ENCODE assay signal across 17 mouse cellular contexts in genomic region chr16:21281958-21282730, GRCm38 (mm10).
DNase-seq lines count a peak whose midpoint lies in the region; ATAC-seq lines count a peak whose summit lies in the region.
"Had no signal": no experiment of that assay in that cellular context is flagged by ENCODE, and none has a peak within 500 bp of the region (broad histone marks: within the 10 kb centered on the region; RNA-seq: fewer than 3 reads in every experiment).

No protein-coding gene starts in this region.

- H3K27me3 ChIP-seq in heart, embryonic 13.5 days (replicated peaks), result peaks cover 20% of the 10 kb centered on the region
- H3K27me3 ChIP-seq in intestine, embryonic 14.5 days (replicated peaks; ENCODE audit: control insufficient read depth, insufficient read depth, low read length), result no peaks in the 10 kb centered on the region
- H3K27me3 ChIP-seq in liver, embryonic 12.5 days (replicated peaks), result peaks cover 13% of the 10 kb centered on the region
- H3K27me3 ChIP-seq: embryonic facial prominence, embryonic 15.5 days had no signal

- H3K4me1 ChIP-seq in heart, embryonic 13.5 days, result peaks cover 44% of the 10 kb centered on the region
- H3K4me1 ChIP-seq in intestine, embryonic 14.5 days (replicated peaks; ENCODE audit: control insufficient read depth, insufficient read depth, low read length), result peaks cover 15% of the 10 kb centered on the region
- H3K4me1 ChIP-seq in liver, embryonic 12.5 days, result peaks cover 6% of the 10 kb centered on the region; the same call in 1 of the 2 replicates

- no peak for DNase-seq in heart, adult 11 months
- peak; percentile 26 for DNase-seq in MEL-GATA-1-ER (ENCODE audit: extremely low read depth, low read depth)
- DNase-seq in intestine, embryonic 14.5 days (ENCODE audit: low spot score), result no peak
- no peak for DNase-seq in gastrocnemius, adult 8-10 months (ENCODE audit: low spot score in 2 of 2)
- DNase-seq in urinary bladder, adult 18-20 months (ENCODE audit: low spot score in 2 of 2), result no peak
- DNase-seq: adrenal gland, postnatal 36 days; cerebellum, postnatal 36 days; gastrocnemius, postnatal 25 days; kidney, postnatal 10 days; layer of hippocampus, adult 9-11 months; liver, postnatal 0 days had no signal

- H3K4me3 ChIP-seq in heart, embryonic 13.5 days, result no peak overlapping the region
- H3K4me3 ChIP-seq in intestine, embryonic 14.5 days (ENCODE audit: low read depth, low read length), result no peak overlapping the region
- H3K4me3 ChIP-seq in liver, embryonic 12.5 days, result no peak overlapping the region
- H3K4me3 ChIP-seq: embryonic facial prominence, embryonic 15.5 days; forebrain, embryonic 12.5 days had no signal

- H3K27ac ChIP-seq in heart, embryonic 13.5 days (replicated peaks), result no peak overlapping the region
- H3K27ac ChIP-seq in intestine, embryonic 14.5 days (ENCODE audit: low read depth), result no peak overlapping the region
- H3K27ac ChIP-seq in liver, embryonic 12.5 days, result no peak overlapping the region
- H3K27ac ChIP-seq: embryonic facial prominence, embryonic 15.5 days; forebrain, embryonic 12.5 days had no signal

- WGBS in heart, embryonic 13.5 days, result 16% methylated on average over 13 of the region's 20 CpGs
- WGBS in intestine, embryonic 14.5 days, result 16% methylated on average over 14 of the region's 20 CpGs
- 22% methylated on average over 13 of the region's 20 CpGs for WGBS in liver, embryonic 12.5 days (ENCODE audit: insufficient replicate concordance)

- no peaks in the 10 kb centered on the region for H3K9me3 ChIP-seq in heart, embryonic 13.5 days
- H3K9me3 ChIP-seq in intestine, embryonic 14.5 days (ENCODE audit: control insufficient read depth, low read length), result peaks cover 3% of the 10 kb centered on the region; the same call in 1 of the 2 replicates
- no peaks in the 10 kb centered on the region for H3K9me3 ChIP-seq in liver, embryonic 12.5 days (replicated peaks)
- H3K9me3 ChIP-seq: embryonic facial prominence, embryonic 15.5 days; forebrain, embryonic 12.5 days; G1E had no signal

- 0 out of 2 replicates have a peak overlapping the region, but pooled peaks have one; percentile 24 for H3K9ac ChIP-seq in heart, embryonic 13.5 days
- H3K9ac ChIP-seq in intestine, embryonic 14.5 days (ENCODE audit: low read length), result no peak overlapping the region
- H3K9ac ChIP-seq in liver, embryonic 12.5 days, result no peak overlapping the region
- H3K9ac ChIP-seq: embryonic facial prominence, embryonic 15.5 days; forebrain, embryonic 12.5 days; liver, postnatal 0 days had no signal

- no peaks in the 10 kb centered on the region for H3K36me3 ChIP-seq in heart, embryonic 13.5 days
- no peaks in the 10 kb centered on the region for H3K36me3 ChIP-seq in intestine, embryonic 14.5 days (ENCODE audit: control insufficient read depth, insufficient read depth, low read length)
- H3K36me3 ChIP-seq in liver, embryonic 12.5 days, result no peaks in the 10 kb centered on the region
- H3K36me3 ChIP-seq: embryonic facial prominence, embryonic 15.5 days; forebrain, embryonic 12.5 days; G1E had no signal

- no peak for ATAC-seq in heart, embryonic 13.5 days (ENCODE audit: extremely low read depth, insufficient number of reproducible peaks, low FRiP score, low TSS enrichment)
- peak; percentile 67 for ATAC-seq in intestine, embryonic 14.5 days (replicated peaks; ENCODE audit: low FRiP score, low TSS enrichment, low read depth)
- peak; percentile 49 for ATAC-seq in megakaryocyte-erythroid progenitor cell, adult 5-6 weeks (replicated peaks; ENCODE audit: low FRiP score, low TSS enrichment, poor library complexity, severe bottlenecking)
- no peak for ATAC-seq in liver, embryonic 12.5 days
- ATAC-seq: liver, postnatal 0 days had no signal

- H3K4me2 ChIP-seq in heart, embryonic 13.5 days, result no peak overlapping the region
- no peak overlapping the region for H3K4me2 ChIP-seq in intestine, embryonic 14.5 days (ENCODE audit: low read length)
- H3K4me2 ChIP-seq in liver, embryonic 12.5 days, result no peak overlapping the region
- H3K4me2 ChIP-seq: embryonic facial prominence, embryonic 15.5 days; forebrain, embryonic 12.5 days had no signal

Comparison
In these comparisons a context has a peak if more than half of its experiments do, and no peak if none do; other contexts are left out.
1. ATAC-seq: peak in intestine, embryonic 14.5 days (single experiment) and megakaryocyte-erythroid progenitor cell, adult 5-6 weeks (single experiment); none in heart, embryonic 13.5 days (single experiment) and liver, embryonic 12.5 days (single experiment).